Mouse (Mus musculus) hindbrain, embryonic 16.5 days (tissue): ENCODE measurements at regions not wholly inside any gene's neighbourhood (a gene's known extent, or its start where the extent isn't known, plus 50 kb on each side); places are given as distances from the start of the nearest gene placed in this dataset.

ENCODE experiments used
- ATAC-seq: fragments of 200-750 bp; cut with Nextera tagmentation; 2 replicates; pipeline ENCODE4 v1.8.0; 2017; ENCODE audit warnings: moderate TSS enrichment, moderate library complexity
- H3K27ac ChIP-seq: fragments of 300-500 bp; sonication (generic); 2 replicates; pipeline ENCODE4 v1.5.1; 2014; ENCODE audit warnings: low read depth, mild to moderate bottlenecking, control low read depth, low read length, moderate library complexity
- H3K27me3 ChIP-seq: fragments of 300-500 bp; sonication (generic); replicated peaks from 2 replicates; pipeline ENCODE4 v1.6.1; 2014; ENCODE audit warnings: low read length; ENCODE audit not compliant: control insufficient read depth, insufficient read depth
- H3K36me3 ChIP-seq: fragments of 300-500 bp; sonication (generic); 2 replicates; pipeline ENCODE4 v1.6.1; 2014; ENCODE audit warnings: mild to moderate bottlenecking, low read length, moderate library complexity, mixed read lengths; ENCODE audit not compliant: control insufficient read depth, insufficient read depth
- H3K4me1 ChIP-seq: fragments of 300-500 bp; sonication (generic); 2 replicates; pipeline ENCODE4 v1.6.1; 2014; ENCODE audit warnings: low read depth, low read length; ENCODE audit not compliant: control insufficient read depth, insufficient read depth
- H3K4me2 ChIP-seq: fragments of 300-500 bp; sonication (generic); 2 replicates; pipeline ENCODE4 v1.6.1; 2014; ENCODE audit warnings: mild to moderate bottlenecking, low read length, control low read depth, moderate library complexity
- H3K4me3 ChIP-seq: fragments of 300-500 bp; sonication (generic); 2 replicates; pipeline ENCODE4 v1.5.1; 2014; ENCODE audit warnings: mild to moderate bottlenecking, low read length, control low read depth, moderate library complexity
- H3K9ac ChIP-seq: fragments of 300-500 bp; sonication (generic); 2 replicates; pipeline ENCODE4 v1.6.1; 2014; ENCODE audit warnings: low read depth, mild to moderate bottlenecking, control low read depth, low read length, moderate library complexity
- H3K9me3 ChIP-seq: fragments of 300-500 bp; sonication (generic); 2 replicates; pipeline ENCODE4 v1.6.1; 2014; ENCODE audit warnings: mild to moderate bottlenecking, low read length, moderate library complexity; ENCODE audit not compliant: control insufficient read depth
- WGBS: fragments of 180-500 bp; shearing (Covaris S2); extraction: QIAGEN DNeasy Blood & Tissue Kit; methylation state at CpG from one replicate; pipeline ENCODE4 v1.1.7; 2014; 5-methylcytosine and 5-hydroxymethylcytosine counted together

DNA sequence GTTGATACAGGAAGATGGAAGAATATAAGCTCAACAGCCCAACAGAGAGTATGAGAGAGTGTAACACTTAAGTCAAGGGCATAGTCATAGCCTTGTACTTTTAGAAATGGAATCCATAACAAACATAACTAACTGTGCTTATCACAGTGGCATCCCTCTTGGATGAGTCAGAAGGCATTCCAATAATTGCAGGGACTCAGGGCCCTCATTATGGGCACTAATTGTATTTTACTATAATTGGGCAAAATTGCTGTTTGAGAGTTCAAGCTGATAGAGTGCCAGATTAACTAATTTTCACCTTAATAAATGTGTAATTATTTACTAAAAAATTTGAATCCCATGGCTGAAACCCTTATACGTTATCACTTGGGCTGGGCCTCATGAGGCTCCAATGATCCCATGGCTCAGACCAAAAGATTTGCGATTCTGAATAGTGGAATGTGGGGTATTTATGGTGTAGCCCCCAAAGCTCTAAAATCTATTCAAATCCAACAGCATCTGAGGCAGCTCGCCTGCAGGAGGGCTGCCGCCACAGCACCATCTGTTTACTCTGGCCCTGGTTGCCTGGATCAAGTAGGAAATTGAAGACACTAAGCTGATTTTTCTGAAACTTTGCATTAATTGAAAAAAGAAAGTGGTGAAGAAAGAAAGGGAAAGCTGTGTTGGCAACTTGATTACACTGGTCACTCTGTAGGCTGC lies 456.7 kb downstream of the Elavl2 start:
- no peaks in the 10 kb centered on the region for H3K36me3 ChIP-seq
- no peak overlapping the region for H3K4me2 ChIP-seq
- no peaks in the 10 kb centered on the region for H3K4me1 ChIP-seq
- no peak for ATAC-seq
- no peaks in the 10 kb centered on the region; the same call in 1 of the 2 replicates for H3K9me3 ChIP-seq
- H3K27me3 ChIP-seq: no peaks in the 10 kb centered on the region
- WGBS: 55% methylated on average over 4 of the region's 4 CpGs
- no peak overlapping the region for H3K27ac ChIP-seq
- H3K9ac ChIP-seq: no peak overlapping the region
- no peak overlapping the region for H3K4me3 ChIP-seq

- Histone ChIP-seq H3K36me3 (no peaks in the 10 kb centered on the region), H3K9ac (no peak overlapping the region), H3K27ac (no peak overlapping the region), H3K27me3 (no peaks in the 10 kb centered on the region), H3K4me1 (no peaks in the 10 kb centered on the region), H3K9me3 (no peaks in the 10 kb centered on the region), H3K4me3 (no peak overlapping the region), H3K4me2 (no peak overlapping the region)
- 71% methylated on average over 6 of the region's 6 CpGs for WGBS
- ATAC-seq: peak; percentile 84
Observed at GRCm38 (mm10) chr4:90917312-90918107, 483.1 kb downstream of the Elavl2 start.

- no peaks in the 10 kb centered on the region for H3K4me1 ChIP-seq
- H3K27ac ChIP-seq: no peak overlapping the region
- WGBS: 73% methylated on average over 1 of the region's 1 CpGs
- H3K9me3 ChIP-seq: no peaks in the 10 kb centered on the region
- H3K9ac ChIP-seq: no peak overlapping the region
- ATAC-seq: peak; percentile 34; the same call in 1 of the 2 replicates
- H3K4me3 ChIP-seq: no peak overlapping the region
- no peaks in the 10 kb centered on the region for H3K27me3 ChIP-seq
- H3K36me3 ChIP-seq: no peaks in the 10 kb centered on the region
- no peak overlapping the region for H3K4me2 ChIP-seq
Observed at GRCm38 (mm10) chr4:90906311-90906710, 494.3 kb downstream of the Elavl2 start.

- Histone ChIP-seq H3K27me3 (no peaks in the 10 kb centered on the region), H3K9me3 (no peaks in the 10 kb centered on the region), H3K9ac (no peak overlapping the region), H3K4me1 (no peaks in the 10 kb centered on the region), H3K36me3 (no peaks in the 10 kb centered on the region), H3K27ac (no peak overlapping the region), H3K4me2 (no peak overlapping the region), H3K4me3 (no peak overlapping the region)
- ATAC-seq: no peak
- whole genome bisulfite sequencing: 50% methylated on average over 7 of the region's 7 CpGs
Observed at GRCm38 (mm10) chr4:90868209-90868608, 532.4 kb downstream of the Elavl2 start.

DNA sequence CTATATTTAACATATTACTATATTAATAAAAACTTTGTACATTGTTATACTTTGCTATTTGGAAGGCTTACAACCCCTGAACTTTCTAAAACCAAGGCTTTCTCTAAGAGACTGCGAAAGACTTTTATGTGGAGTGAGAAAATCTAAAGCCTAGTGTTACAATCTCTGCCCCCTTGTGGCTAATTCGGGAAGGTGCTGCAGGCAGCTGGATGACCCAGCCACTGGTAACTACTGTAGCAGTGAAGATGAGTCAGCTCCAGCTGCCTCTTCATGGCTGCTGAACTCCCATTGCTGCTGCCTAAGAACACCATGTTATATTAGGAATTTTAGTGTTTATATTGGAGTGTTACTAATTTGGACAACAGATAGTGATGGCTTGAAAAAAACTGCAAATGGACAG lies 539.7 kb downstream of the Elavl2 start:
- H3K4me1 ChIP-seq: no peaks in the 10 kb centered on the region
- 35% methylated on average over 2 of the region's 2 CpGs for WGBS
- no peak overlapping the region for H3K4me3 ChIP-seq
- H3K9ac ChIP-seq: no peak overlapping the region
- peak; percentile 58; the same call in 1 of the 2 replicates for ATAC-seq
- no peaks in the 10 kb centered on the region for H3K9me3 ChIP-seq
- H3K27ac ChIP-seq: no peak overlapping the region
- H3K27me3 ChIP-seq: no peaks in the 10 kb centered on the region
- no peaks in the 10 kb centered on the region for H3K36me3 ChIP-seq
- H3K4me2 ChIP-seq: no peak overlapping the region

DNA sequence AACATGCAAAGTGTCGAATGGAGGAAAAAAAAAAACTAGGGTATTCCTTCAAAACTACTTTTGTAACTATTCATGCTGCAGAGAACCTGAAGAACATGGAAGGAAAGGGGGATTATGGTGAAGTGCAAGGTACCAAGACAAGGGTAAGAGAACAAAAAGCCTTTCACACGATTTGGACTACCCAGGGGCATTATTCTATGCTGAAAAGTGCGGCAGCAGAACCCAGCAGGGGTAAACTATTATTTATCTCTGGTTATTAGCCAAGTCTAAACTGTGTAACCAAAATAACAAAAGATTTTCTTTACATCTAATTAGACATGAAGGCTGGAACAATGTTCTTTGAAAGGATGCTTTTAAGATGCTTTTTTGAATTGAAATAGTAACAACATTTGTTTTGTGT lies 560.8 kb downstream of the Elavl2 start:
- no peak overlapping the region for H3K4me2 ChIP-seq
- H3K9me3 ChIP-seq: no peaks in the 10 kb centered on the region
- no peaks in the 10 kb centered on the region for H3K4me1 ChIP-seq
- H3K4me3 ChIP-seq: no peak overlapping the region
- H3K27ac ChIP-seq: no peak overlapping the region
- no peaks in the 10 kb centered on the region for H3K27me3 ChIP-seq
- ATAC-seq: no peak
- H3K36me3 ChIP-seq: no peaks in the 10 kb centered on the region
- WGBS: 21% methylated on average over 3 of the region's 3 CpGs
- H3K9ac ChIP-seq: no peak overlapping the region

DNA sequence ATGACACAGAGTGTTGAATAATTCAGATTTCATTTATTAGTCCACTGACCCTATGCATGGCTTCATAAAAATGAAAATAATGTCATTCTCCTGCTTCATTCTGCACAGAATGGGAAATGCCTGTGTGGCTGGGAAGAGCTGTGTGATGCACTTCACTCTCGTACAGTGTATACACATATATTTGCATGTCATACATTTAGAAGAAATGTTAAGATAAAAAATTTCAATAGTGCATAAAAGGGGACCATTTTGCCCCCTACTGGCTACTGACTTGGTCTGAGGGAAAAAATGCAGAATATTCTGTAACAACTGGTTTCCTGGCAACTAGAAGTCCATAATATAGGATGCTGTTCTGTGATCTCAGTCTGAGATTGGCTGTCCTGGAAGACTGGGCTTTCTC lies 580.5 kb downstream of the Zfp352 start:
- WGBS: 53% methylated on average over 1 of the region's 1 CpGs
- no peak overlapping the region for H3K4me2 ChIP-seq
- no peak overlapping the region for H3K9ac ChIP-seq
- ATAC-seq: no peak
- no peaks in the 10 kb centered on the region for H3K4me1 ChIP-seq
- H3K27ac ChIP-seq: no peak overlapping the region
- no peaks in the 10 kb centered on the region for H3K36me3 ChIP-seq
- no peaks in the 10 kb centered on the region for H3K9me3 ChIP-seq
- no peak overlapping the region for H3K4me3 ChIP-seq
- H3K27me3 ChIP-seq: no peaks in the 10 kb centered on the region

- Histone ChIP-seq H3K9ac (no peak overlapping the region), H3K27me3 (no peaks in the 10 kb centered on the region), H3K4me2 (no peak overlapping the region), H3K9me3 (no peaks in the 10 kb centered on the region), H3K27ac (no peak overlapping the region), H3K4me3 (no peak overlapping the region), H3K4me1 (no peaks in the 10 kb centered on the region), H3K36me3 (no peaks in the 10 kb centered on the region)
- WGBS: 65% methylated on average over 3 of the region's 3 CpGs
- no peak for ATAC-seq
Observed at GRCm38 (mm10) chr4:90798637-90799036, 580.0 kb downstream of the Zfp352 start.

GRCm38 (mm10) chr4:90797472-90797871 lies 578.9 kb downstream of the Zfp352 start:
- Histone ChIP-seq H3K9ac (no peak overlapping the region), H3K4me3 (no peak overlapping the region), H3K36me3 (no peaks in the 10 kb centered on the region), H3K27ac (no peak overlapping the region), H3K4me1 (no peaks in the 10 kb centered on the region), H3K9me3 (no peaks in the 10 kb centered on the region), H3K4me2 (no peak overlapping the region), H3K27me3 (no peaks in the 10 kb centered on the region)
- WGBS: 43% methylated on average over 8 of the region's 8 CpGs
- ATAC-seq: peak; percentile 50; the same call in 1 of the 2 replicates
